Comparison of ENCODE assay signal across 30 mouse cellular contexts in genomic region chr2:20990056-20990455, GRCm38 (mm10). TPM values are rescaled to one million over a fixed set of nuclear protein-coding genes. Genes with fewer than 3 reads are reported as not detected.
DNase-seq lines count a peak whose midpoint lies in the region; ATAC-seq lines count a peak whose summit lies in the region.
"Had no signal": no experiment of that assay in that cellular context is flagged by ENCODE, and none has a peak within 500 bp of the region (broad histone marks: within the 10 kb centered on the region; RNA-seq: fewer than 3 reads in every experiment).

No protein-coding gene starts in this region.

- WGBS in intestine, embryonic 16.5 days, result 52% methylated on average over 3 of the region's 3 CpGs
- WGBS in kidney, embryonic 14.5 days, result 27% methylated on average over 3 of the region's 3 CpGs

- H3K9me3 ChIP-seq in intestine, embryonic 16.5 days (ENCODE audit: control insufficient read depth, low read length), result no peaks in the 10 kb centered on the region
- peaks cover 3% of the 10 kb centered on the region; the same call in 1 of the 2 replicates for H3K9me3 ChIP-seq in kidney, embryonic 14.5 days (ENCODE audit: control insufficient read depth, low read length)
- H3K9me3 ChIP-seq: G1E; limb, embryonic 12.5 days; liver, embryonic 12.5 days; midbrain, embryonic 12.5 days had no signal

- no peak overlapping the region for H3K9ac ChIP-seq in intestine, embryonic 16.5 days (ENCODE audit: low read depth, low read length)
- H3K9ac ChIP-seq in kidney, embryonic 14.5 days (ENCODE audit: low read depth, low read length), result no peak overlapping the region
- H3K9ac ChIP-seq: hindbrain, embryonic 12.5 days; limb, embryonic 12.5 days; liver, embryonic 12.5 days; liver, postnatal 0 days; midbrain, embryonic 12.5 days had no signal

- H3K4me1 ChIP-seq in intestine, embryonic 16.5 days (ENCODE audit: control insufficient read depth, insufficient read depth, low read length), result 0 out of 2 replicates have a peak, but pooled peaks cover 2% of the 10 kb centered on the region
- H3K4me1 ChIP-seq in kidney, embryonic 14.5 days (ENCODE audit: control insufficient read depth, insufficient read depth, low read length), result no peaks in the 10 kb centered on the region
- H3K4me1 ChIP-seq: hindbrain, embryonic 12.5 days; limb, embryonic 12.5 days; liver, embryonic 12.5 days; midbrain, embryonic 12.5 days had no signal

- peak; percentile 50 for DNase-seq in kidney, adult 11 months
- DNase-seq in kidney, postnatal 4 days, result no peak
- DNase-seq in kidney, postnatal 25 days, result peak; percentile 35 to 59
- DNase-seq in left cerebral cortex, adult 9 months (ENCODE audit: low spot score in 2 of 2), result no peak
- DNase-seq: adrenal gland, postnatal 25 days; cerebellum, adult 2 months; cerebellum, postnatal 14 days; gastrocnemius, adult 2 months; heart, adult 2 months; heart, postnatal 14 days; layer of hippocampus, adult 9-11 months; liver, postnatal 0 days; lung, postnatal 36 days; retina, postnatal 1 day; right cerebral cortex, postnatal 25 days; thymus, adult 18-20 months; thymus, postnatal 25 days had no signal

- H3K27ac ChIP-seq in intestine, embryonic 16.5 days (ENCODE audit: low read length), result no peak overlapping the region
- no peak overlapping the region for H3K27ac ChIP-seq in kidney, embryonic 14.5 days (ENCODE audit: low read depth, low read length)
- H3K27ac ChIP-seq: gastrocnemius, adult 2 months; heart, adult 2 months; hindbrain, embryonic 12.5 days; hindbrain, postnatal 0 days; limb, embryonic 12.5 days; liver, embryonic 12.5 days; midbrain, embryonic 12.5 days had no signal

- no peaks in the 10 kb centered on the region for H3K36me3 ChIP-seq in intestine, embryonic 16.5 days (ENCODE audit: control insufficient read depth, insufficient read depth, low read length)
- H3K36me3 ChIP-seq in kidney, embryonic 14.5 days (ENCODE audit: control insufficient read depth, insufficient read depth, low read length), result no peaks in the 10 kb centered on the region
- H3K36me3 ChIP-seq: G1E; hindbrain, embryonic 12.5 days; limb, embryonic 12.5 days; liver, embryonic 12.5 days; midbrain, embryonic 12.5 days had no signal

- no peak overlapping the region for H3K4me2 ChIP-seq in intestine, embryonic 16.5 days (ENCODE audit: low read depth, low read length)
- H3K4me2 ChIP-seq in kidney, embryonic 14.5 days (replicated peaks; ENCODE audit: low read depth, low read length), result no peak overlapping the region
- H3K4me2 ChIP-seq: hindbrain, embryonic 12.5 days; limb, embryonic 12.5 days; liver, embryonic 12.5 days; midbrain, embryonic 12.5 days had no signal

- no peaks in the 10 kb centered on the region for H3K27me3 ChIP-seq in intestine, embryonic 16.5 days (replicated peaks; ENCODE audit: control insufficient read depth, insufficient read depth, low read length)
- H3K27me3 ChIP-seq in kidney, embryonic 14.5 days (ENCODE audit: control insufficient read depth, insufficient read depth, low read length), result no peaks in the 10 kb centered on the region
- H3K27me3 ChIP-seq: hindbrain, embryonic 12.5 days; limb, embryonic 12.5 days; liver, embryonic 12.5 days; megakaryocyte, embryonic 14.5 days; midbrain, embryonic 12.5 days had no signal

- H3K4me3 ChIP-seq in intestine, embryonic 16.5 days (ENCODE audit: low read length), result no peak overlapping the region
- H3K4me3 ChIP-seq in kidney, embryonic 14.5 days (ENCODE audit: low read length), result no peak overlapping the region
- H3K4me3 ChIP-seq: erythroblast, embryonic 14.5 days; gastrocnemius, adult 2 months; heart, adult 2 months; hindbrain, embryonic 12.5 days; limb, embryonic 12.5 days; liver, embryonic 12.5 days; megakaryocyte, embryonic 14.5 days; midbrain, embryonic 12.5 days had no signal

- ATAC-seq in intestine, embryonic 16.5 days, result peak; percentile 97
- peak; percentile 92 for ATAC-seq in kidney, embryonic 14.5 days (ENCODE audit: low FRiP score, low TSS enrichment)
- no peak for ATAC-seq in monocyte, adult 5-6 weeks (replicated peaks; ENCODE audit: insufficient number of reproducible peaks, low FRiP score, low TSS enrichment, poor library complexity, severe bottlenecking)
- ATAC-seq in megakaryocyte, adult 5-6 weeks (ENCODE audit: poor library complexity, severe bottlenecking), result no peak
- ATAC-seq: forebrain, embryonic 16.5 days; hindbrain, postnatal 0 days; liver, embryonic 12.5 days; liver, postnatal 0 days had no signal

RNA-seq across cellular contexts. Expression of gene Arhgap21, which starts 21.4 kb away (rescaled TPM):
- 7.4 and 7.7 TPM in 2 replicates for polyA plus RNA-seq in intestine, embryonic 16.5 days (2015; fragmentation: Nextera tagmentation; extraction: Ambion mirVana)
- 14.4 and 15.9 TPM in 2 replicates for polyA plus RNA-seq in kidney, embryonic 14.5 days (2014; fragmentation: Nextera tagmentation; extraction: Ambion mirVana)
- 11.1 to 28.0 TPM (median 16.4 TPM) in 3 replicates for total RNA-seq in monocyte, adult 5-6 weeks (2017)
- total RNA-seq in megakaryocyte, adult 5-6 weeks (2015), result 17.3 and 17.7 TPM in 2 replicates
- total RNA-seq in megakaryocyte, adult 5-6 weeks (2017), result 11.4 and 26.1 TPM in 2 replicates

Comparison
In these comparisons a context has a peak if more than half of its experiments do, and no peak if none do; other contexts are left out.
1. DNase-seq: peak in kidney, adult 11 months (single experiment) and kidney, postnatal 25 days (2 of 2); none in kidney, postnatal 4 days (0 of 2) and left cerebral cortex, adult 9 months (0 of 2).
2. ATAC-seq: peak in intestine, embryonic 16.5 days (single experiment) and kidney, embryonic 14.5 days (single experiment); none in monocyte, adult 5-6 weeks (single experiment) and megakaryocyte, adult 5-6 weeks (single experiment).